Mouse (Mus musculus): ENCODE measurements around the gene Bbs12. TPM values are rescaled to one million over a fixed set of nuclear protein-coding genes. Genes with fewer than 3 reads are reported as not detected.

Gene Bbs12
- polyA plus RNA-seq (2014; fragmentation: Illumina TruSeq; extraction: RNeasy Lipid Tissue Mini Kit (QIAGEN cat#74804); ENCODE audit: insufficient read depth, low read depth, low replicate concordance) = 1.9 TPM

DNA sequence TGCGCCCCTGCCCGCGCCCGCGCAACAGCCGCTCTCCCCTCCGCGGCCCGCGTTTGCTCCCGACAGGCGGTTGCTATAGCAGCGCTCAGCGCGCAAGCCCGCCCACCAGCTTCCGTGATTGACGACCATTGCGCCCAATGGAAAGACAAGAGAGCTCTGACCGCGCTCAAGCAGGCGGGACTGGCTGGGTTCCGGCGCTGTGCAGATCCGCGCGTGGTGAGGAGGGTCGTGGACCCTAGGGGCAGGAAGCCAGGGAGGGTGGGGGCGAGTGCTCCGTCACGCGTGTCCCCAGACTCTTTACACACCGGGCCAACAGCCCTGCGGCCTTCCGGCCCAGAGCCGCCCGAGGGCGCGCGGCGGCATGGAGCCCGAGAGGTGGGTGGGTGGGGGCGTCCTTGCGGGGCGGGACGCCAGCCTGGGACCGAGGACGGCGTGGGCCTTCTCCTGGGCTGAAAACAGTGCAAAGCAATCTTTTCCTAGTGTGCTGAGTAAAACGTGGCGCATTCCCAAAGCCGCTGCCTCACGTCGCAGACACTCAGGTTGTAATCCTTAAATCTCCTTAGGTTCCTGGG is at the start of gene Bbs12, which contains the start of gene Cetn4:
TSS of gene Bbs12 (plus strand) at position 185 of the 572 bp plus-strand sequence.
TSS of gene Cetn4 (minus strand) at position 339 of the 572 bp plus-strand sequence.

DNA sequence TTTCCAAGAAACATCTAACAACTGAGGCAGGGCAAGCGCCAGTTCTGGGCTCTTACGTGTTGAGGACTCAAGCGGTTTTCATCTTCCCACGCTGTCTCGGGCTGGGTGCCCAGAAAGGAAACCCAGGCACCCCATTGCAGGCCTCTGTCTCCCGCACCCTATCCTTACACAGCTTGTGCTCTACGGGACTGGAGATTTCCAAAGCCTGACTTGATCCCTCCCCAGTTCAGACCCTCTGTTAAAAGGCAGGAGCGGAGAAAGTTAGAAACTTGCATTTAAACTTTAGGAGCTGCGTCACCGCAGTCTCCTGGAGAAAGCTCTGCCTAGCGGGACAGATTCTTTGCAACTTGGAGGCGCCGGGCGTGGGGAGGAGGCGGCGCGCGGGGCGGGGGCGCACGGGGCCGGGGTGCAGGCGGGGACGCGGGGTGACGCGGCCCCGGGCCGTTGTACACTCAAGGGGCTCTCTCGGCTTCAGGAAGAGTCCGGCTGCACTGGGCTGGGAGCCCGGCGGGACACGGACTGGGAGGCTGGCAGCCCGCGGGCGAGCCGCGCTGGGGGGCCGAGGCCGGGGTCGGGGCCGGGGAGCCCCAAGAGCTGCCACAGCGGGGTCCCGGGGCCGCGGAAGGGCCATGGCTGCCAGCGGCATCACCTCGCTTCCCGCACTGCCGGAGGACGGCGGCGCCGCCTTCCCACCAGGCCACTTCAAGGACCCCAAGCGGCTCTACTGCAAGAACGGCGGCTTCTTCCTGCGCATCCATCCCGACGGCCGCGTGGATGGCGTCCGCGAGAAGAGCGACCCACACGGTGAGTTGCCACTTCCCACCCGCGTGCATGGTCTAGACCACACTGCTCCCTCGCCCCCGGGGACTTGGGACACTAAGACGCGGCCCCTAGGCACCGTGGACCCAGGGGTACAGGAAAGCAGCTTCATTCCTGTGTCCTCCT is 36.1 kb downstream of the Bbs12 start, which contains the start of gene Fgf2:
TSS of gene Fgf2 (plus strand) at position 126 of the 945 bp plus-strand sequence.

Other genes starting within 250 kb of the Bbs12 start
- gene Adad1, start 249.0 kb upstream of the Bbs12 start, polyA plus RNA-seq (2014; fragmentation: Illumina TruSeq; extraction: RNeasy Lipid Tissue Mini Kit (QIAGEN cat#74804); ENCODE audit: insufficient read depth, low read depth, low replicate concordance) = not detected
- 0.69 TPM for gene Il2, start 186.6 kb upstream of the Bbs12 start, polyA plus RNA-seq (2014; fragmentation: Illumina TruSeq; extraction: RNeasy Lipid Tissue Mini Kit (QIAGEN cat#74804); ENCODE audit: insufficient read depth, low read depth, low replicate concordance)
- gene Il21, start 79.9 kb upstream of the Bbs12 start, polyA plus RNA-seq (2014; fragmentation: Illumina TruSeq; extraction: RNeasy Lipid Tissue Mini Kit (QIAGEN cat#74804); ENCODE audit: insufficient read depth, low read depth, low replicate concordance) = not detected
- gene Cetn4, start 154 bp downstream of the Bbs12 start, polyA plus RNA-seq (2014; fragmentation: Illumina TruSeq; extraction: RNeasy Lipid Tissue Mini Kit (QIAGEN cat#74804); ENCODE audit: insufficient read depth, low read depth, low replicate concordance) = 19.5 TPM
- gene Fgf2, start 35.8 kb downstream of the Bbs12 start, polyA plus RNA-seq (2014; fragmentation: Illumina TruSeq; extraction: RNeasy Lipid Tissue Mini Kit (QIAGEN cat#74804); ENCODE audit: insufficient read depth, low read depth, low replicate concordance) = 5.4 TPM
- gene Spata5, start 107.3 kb downstream of the Bbs12 start, polyA plus RNA-seq (2014; fragmentation: Illumina TruSeq; extraction: RNeasy Lipid Tissue Mini Kit (QIAGEN cat#74804); ENCODE audit: insufficient read depth, low read depth, low replicate concordance) = 7.4 TPM
- gene Nudt6, start 107.7 kb downstream of the Bbs12 start, polyA plus RNA-seq (2014; fragmentation: Illumina TruSeq; extraction: RNeasy Lipid Tissue Mini Kit (QIAGEN cat#74804); ENCODE audit: insufficient read depth, low read depth, low replicate concordance) = 5.2 TPM